Mouse (Mus musculus) cortical plate, adult 2 months (tissue): ENCODE measurements at regions not wholly inside any gene's neighbourhood (a gene's known extent, or its start where the extent isn't known, plus 50 kb on each side); places are given as distances from the start of the nearest gene placed in this dataset.

Experiments used
- CTCF ChIP-seq: fragments of 200-500 bp; IDR thresholded peaks from 2 replicates; pipeline ENCODE4 v1.5.1; 2011; ENCODE audit warnings: mild to moderate bottlenecking, control low read depth, low read length; ENCODE audit not compliant: insufficient read depth; ENCODE audit errors: extremely low read depth
- POLR2A ChIP-seq: fragments of 200-500 bp; IDR thresholded peaks from 2 replicates; pipeline ENCODE4 v1.6.1; 2011; ENCODE audit warnings: mild to moderate bottlenecking, low read length, control low read depth; ENCODE audit not compliant: insufficient read depth; ENCODE audit errors: extremely low read depth

- TF ChIP-seq POLR2A: no peak
- no peak for TF ChIP-seq CTCF
Measured at GRCm38 (mm10) chr1:190316175-190316574, 145.7 kb upstream of the Prox1 start.
